Comparison of ENCODE assay signal across 8 mouse cellular contexts in genomic region chr14:16365362-16366173, GRCm38 (mm10). TPM values are rescaled to one million over a fixed set of nuclear protein-coding genes. Genes with fewer than 3 reads are reported as not detected.
DNase-seq lines count a peak whose midpoint lies in the region; ATAC-seq lines count a peak whose summit lies in the region.

No protein-coding gene starts in this region.

- WGBS in hindbrain, embryonic 14.5 days, result 1% methylated on average over 86 of the region's 87 CpGs

- peak overlapping the region; percentile 72 for H3K4me2 ChIP-seq in hindbrain, embryonic 14.5 days (replicated peaks)

- H3K9me3 ChIP-seq in hindbrain, embryonic 14.5 days (ENCODE audit: control insufficient read depth, low read length), result no peaks in the 10 kb centered on the region

- peak overlapping the region; percentile 99 for H3K27ac ChIP-seq in hindbrain, embryonic 14.5 days

- peak overlapping the region; percentile 97 for H3K9ac ChIP-seq in hindbrain, embryonic 14.5 days

- peak; percentile 70 for ATAC-seq in hindbrain, embryonic 14.5 days (ENCODE audit: low FRiP score)

- DNase-seq in Muller cell, postnatal 12 days (ENCODE audit: inconsistent ontology term), result peak; percentile 87
- peak; percentile 79 for DNase-seq in cerebellum, postnatal 14 days
- peak; percentile 44 to 49 for DNase-seq in frontal cortex, postnatal 25 days (ENCODE audit: low spot score in 2 of 2)
- peak; percentile 51 for DNase-seq in hindbrain, embryonic 14.5 days (ENCODE audit: low spot score)
- peak; percentile 61 to 64 for DNase-seq in layer of hippocampus, postnatal 36 days
- peak; percentile 77 to 84 for DNase-seq in lung, postnatal 4 days
- DNase-seq in retina, postnatal 1 day, result peak; percentile 80
- peak; percentile 83 for DNase-seq in thymus, postnatal 4 days

- no peaks in the 10 kb centered on the region for H3K27me3 ChIP-seq in hindbrain, embryonic 14.5 days (ENCODE audit: control insufficient read depth, insufficient read depth, low read length)

- H3K36me3 ChIP-seq in hindbrain, embryonic 14.5 days (replicated peaks; ENCODE audit: control insufficient read depth, insufficient read depth), result 0 out of 2 replicates have a peak, but pooled peaks cover 3% of the 10 kb centered on the region

- peak overlapping the region; percentile 75 for H3K4me3 ChIP-seq in hindbrain, embryonic 14.5 days (replicated peaks; ENCODE audit: low read length)

- H3K4me1 ChIP-seq in hindbrain, embryonic 14.5 days (replicated peaks; ENCODE audit: control insufficient read depth, insufficient read depth, low read length), result peaks cover 29% of the 10 kb centered on the region

RNA-seq across cellular contexts. Expression of gene Top2b, which starts 0.6 kb away (rescaled TPM):
- polyA plus RNA-seq in hindbrain, embryonic 14.5 days (2014; fragmentation: Nextera tagmentation; extraction: Ambion mirVana), result 124 and 153 TPM in 2 replicates
- total RNA-seq in layer of hippocampus, postnatal 36 days (2021), result 10 to 100 TPM; 93.1 to 94.6 TPM

Comparison
In these comparisons a context has a peak if more than half of its experiments do, and no peak if none do; other contexts are left out.
1. Peak in every context shown above with its lines: DNase-seq, ATAC-seq, H3K4me3 ChIP-seq and H3K27ac ChIP-seq.